Mouse (Mus musculus) liver, postnatal 0 days (tissue): ENCODE data around the gene Fgfr3. TPM values are rescaled to one million over a fixed set of nuclear protein-coding genes. Genes with fewer than 3 reads are reported as not detected.

Experiments used
- ATAC-seq: fragments of 200-750 bp; cut with Nextera tagmentation; 2 replicates; pipeline ENCODE4 v1.8.0; 2017; ENCODE audit warnings: mild to moderate bottlenecking, moderate library complexity
- DNase-seq: peaks from one replicate; pipeline ENCODE4 v3.0.0-alpha.2; 2016
- H3K27ac ChIP-seq: fragments of 300-500 bp; sonication (generic); 2 replicates; pipeline ENCODE4 v1.5.1; 2014; ENCODE audit warnings: antibody characterized with exemption, moderate library complexity, mild to moderate bottlenecking, low read depth
- H3K27me3 ChIP-seq: fragments of 300-500 bp; sonication (generic); 2 replicates; pipeline ENCODE4 v1.6.1; 2014; ENCODE audit warnings: low read length, control low read depth, mixed read lengths; ENCODE audit not compliant: insufficient read depth
- H3K36me3 ChIP-seq: fragments of 300-500 bp; sonication (generic); replicated peaks from 2 replicates; pipeline ENCODE4 v1.6.1; 2014; ENCODE audit warnings: mild to moderate bottlenecking, control low read depth, low read length, moderate library complexity, mixed read lengths; ENCODE audit not compliant: insufficient read depth
- H3K4me1 ChIP-seq: fragments of 300-500 bp; sonication (generic); 2 replicates; pipeline ENCODE4 v1.6.1; 2014; ENCODE audit warnings: antibody characterized with exemption, mild to moderate bottlenecking, control low read depth; ENCODE audit not compliant: insufficient read depth
- H3K4me2 ChIP-seq: fragments of 300-500 bp; sonication (generic); 2 replicates; pipeline ENCODE4 v1.6.1; 2014; ENCODE audit warnings: low read depth, mild to moderate bottlenecking, low read length, moderate library complexity, mixed read lengths
- H3K4me3 ChIP-seq: fragments of 300-500 bp; sonication (generic); 2 replicates; pipeline ENCODE4 v1.5.1; 2014; ENCODE audit warnings: low read depth, low read length
- H3K9ac ChIP-seq: fragments of 300-500 bp; sonication (generic); replicated peaks from 2 replicates; pipeline ENCODE4 v1.6.1; 2014; ENCODE audit warnings: mild to moderate bottlenecking, moderate library complexity
- H3K9me3 ChIP-seq: fragments of 300-500 bp; sonication (generic); 2 replicates; pipeline ENCODE4 v1.6.1; 2016; ENCODE audit warnings: mild to moderate bottlenecking, control low read depth, low read length, mixed read lengths
- CTCF ChIP-seq: sonication (generic); IDR thresholded peaks from 2 replicates; pipeline ENCODE4 v1.5.1; 2016; ENCODE audit warnings: antibody characterized with exemption, low read depth
- EP300 ChIP-seq: IDR thresholded peaks from 2 replicates; pipeline ENCODE4 v1.6.1; 2016; ENCODE audit warnings: antibody characterized with exemption, low read depth, mild to moderate bottlenecking
- WGBS: fragments of 180-500 bp; shearing (Covaris S2); extraction: QIAGEN DNeasy Blood & Tissue Kit; methylation state at CpG from one replicate; pipeline ENCODE4 v1.1.7; 2014; ENCODE audit not compliant: insufficient replicate concordance; 5-methylcytosine and 5-hydroxymethylcytosine counted together
- polyA plus RNA-seq: library from polyadenylated mRNA; unstranded; fragments of >200 nt; fragmentation: Nextera tagmentation; extraction: Ambion mirVana; gene quantifications from 2 replicates; pipeline ENCODE4 v1.2.1, GENCODE M21; 2015

Gene Fgfr3
- polyA plus RNA-seq, 1 experiment from 2014 or later = 1.3 TPM

DNA sequence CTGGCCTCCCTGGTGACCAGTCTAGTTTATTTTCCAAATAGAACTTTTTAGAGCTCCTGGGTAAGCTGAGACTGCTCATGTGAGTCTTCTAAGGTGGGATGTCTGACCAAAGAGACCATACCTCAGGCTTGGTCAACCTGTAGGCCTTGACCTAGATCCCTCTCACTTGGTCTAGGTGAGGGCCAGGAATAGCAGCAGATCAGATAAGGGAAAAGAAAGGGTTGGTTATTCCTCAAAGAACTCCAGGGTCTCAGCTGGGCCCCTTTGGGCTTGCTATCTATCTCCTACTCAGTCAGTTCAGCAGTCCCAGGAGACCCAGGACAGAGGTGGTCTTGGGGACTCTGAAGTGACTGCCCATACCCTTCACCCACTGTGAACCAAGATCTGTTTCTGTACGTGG is 23.9 kb upstream of the Fgfr3 start:
- no peak overlapping the region for H3K4me2 ChIP-seq
- no peaks in the 10 kb centered on the region for H3K36me3 ChIP-seq
- H3K9me3 ChIP-seq = no peaks in the 10 kb centered on the region
- whole genome bisulfite sequencing = 80% methylated on average over 1 of the region's 1 CpGs
- peaks cover 17% of the 10 kb centered on the region; the same call in 1 of the 2 replicates for H3K4me1 ChIP-seq
- DNase-seq = no peak
- H3K4me3 ChIP-seq = no peak overlapping the region
- no peak overlapping the region for H3K9ac ChIP-seq
- TF ChIP-seq CTCF = no peak
- no peak for TF ChIP-seq EP300
- no peak overlapping the region for H3K27ac ChIP-seq
- no peak for ATAC-seq
- H3K27me3 ChIP-seq = peaks cover 21% of the 10 kb centered on the region

GRCm38 (mm10) chr5:33697947-33698512 is 23.4 kb upstream of the Fgfr3 start:
- H3K27ac ChIP-seq = no peak overlapping the region
- H3K4me1 ChIP-seq = peaks cover 17% of the 10 kb centered on the region; the same call in 1 of the 2 replicates
- WGBS = 59% methylated on average over 13 of the region's 13 CpGs
- no peak overlapping the region for H3K4me3 ChIP-seq
- TF ChIP-seq CTCF (no peak), EP300 (no peak)
- peaks cover 20% of the 10 kb centered on the region for H3K27me3 ChIP-seq
- H3K4me2 ChIP-seq = no peak overlapping the region
- H3K36me3 ChIP-seq = no peaks in the 10 kb centered on the region
- H3K9ac ChIP-seq = no peak overlapping the region
- H3K9me3 ChIP-seq = no peaks in the 10 kb centered on the region
- ATAC-seq (no peak), DNase-seq (no peak)

DNA sequence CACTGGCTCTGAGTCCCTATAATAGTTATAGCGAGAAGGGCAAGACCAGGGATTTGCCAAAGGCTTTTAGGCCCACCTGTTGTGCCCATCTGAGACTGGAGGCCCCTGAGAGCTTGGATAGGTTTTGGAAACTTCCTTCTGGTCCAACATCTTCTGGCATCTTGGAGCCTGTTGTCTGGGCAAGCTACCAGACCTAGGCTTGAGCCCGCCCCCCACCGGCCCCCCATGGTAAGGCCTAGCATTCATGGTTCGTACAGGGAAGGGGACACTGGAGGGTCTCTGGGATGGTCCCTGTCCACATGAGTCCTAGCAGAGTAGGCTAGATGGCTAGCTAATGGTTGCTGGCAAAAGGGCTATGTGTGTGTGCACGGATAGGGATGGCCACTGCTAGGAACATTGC is 22.8 kb upstream of the Fgfr3 start:
- WGBS = 85% methylated on average over 5 of the region's 5 CpGs
- peaks cover 17% of the 10 kb centered on the region; the same call in 1 of the 2 replicates for H3K4me1 ChIP-seq
- H3K9ac ChIP-seq = no peak overlapping the region
- no peaks in the 10 kb centered on the region for H3K9me3 ChIP-seq
- H3K27ac ChIP-seq = no peak overlapping the region
- H3K36me3 ChIP-seq = no peaks in the 10 kb centered on the region
- no peak for ATAC-seq
- H3K27me3 ChIP-seq = peaks cover 17% of the 10 kb centered on the region
- TF ChIP-seq EP300 (no peak), CTCF (no peak)
- DNase-seq = no peak
- H3K4me2 ChIP-seq = no peak overlapping the region
- H3K4me3 ChIP-seq = no peak overlapping the region

DNA sequence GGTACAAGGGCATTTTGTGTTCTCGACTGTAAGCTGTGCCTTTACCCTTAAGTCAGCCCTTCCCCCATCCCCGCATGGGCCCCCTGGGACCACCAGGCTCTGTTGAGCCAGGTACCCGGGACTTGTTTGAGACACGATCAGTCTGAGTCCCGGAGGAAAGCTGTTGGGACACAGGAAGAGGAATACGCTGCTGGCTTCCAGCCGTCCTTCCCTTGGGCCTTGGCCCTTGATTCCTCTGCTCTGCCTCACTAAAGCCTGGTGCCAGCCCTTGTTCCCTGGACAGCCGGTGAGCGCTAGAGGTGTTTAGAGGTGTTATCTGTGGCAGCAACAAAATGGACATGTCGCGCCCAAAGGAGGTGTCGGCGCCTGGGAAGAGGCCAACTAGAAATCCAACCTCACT is 21.5 kb upstream of the Fgfr3 start:
- Histone ChIP-seq H3K9ac (no peak overlapping the region), H3K4me2 (no peak overlapping the region), H3K4me1 (peaks cover 17% of the 10 kb centered on the region; the same call in 1 of the 2 replicates), H3K27me3 (peaks cover 14% of the 10 kb centered on the region), H3K9me3 (no peaks in the 10 kb centered on the region), H3K36me3 (no peaks in the 10 kb centered on the region), H3K4me3 (no peak overlapping the region), H3K27ac (no peak overlapping the region)
- TF ChIP-seq EP300 (no peak), CTCF (no peak)
- 41% methylated on average over 13 of the region's 13 CpGs for WGBS
- no peak for DNase-seq
- ATAC-seq = no peak

DNA sequence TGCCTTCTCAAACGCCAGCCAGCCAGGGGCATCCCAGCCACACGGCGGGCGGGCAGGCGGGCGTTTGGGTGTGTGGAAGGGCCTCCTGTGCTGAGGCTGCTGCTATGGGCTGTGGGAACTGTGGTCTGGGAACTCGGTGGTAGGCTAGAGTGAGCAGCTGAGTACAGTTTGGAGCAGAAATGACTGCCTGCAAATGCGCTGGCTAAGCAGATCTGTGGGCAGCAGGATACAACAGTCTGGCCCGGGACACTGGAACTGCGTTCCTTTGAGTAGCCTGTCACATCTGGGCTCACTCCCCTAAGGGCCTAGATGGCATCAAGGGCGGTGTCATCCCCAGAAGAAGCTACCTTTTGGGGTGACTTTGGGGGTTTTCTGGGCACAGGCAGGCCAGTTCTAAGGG is 19.6 kb upstream of the Fgfr3 start:
- DNase-seq (no peak), ATAC-seq (no peak)
- TF ChIP-seq CTCF = no peak
- no peak for TF ChIP-seq EP300
- Histone ChIP-seq H3K27me3 (no peaks in the 10 kb centered on the region), H3K9me3 (no peaks in the 10 kb centered on the region), H3K4me1 (peaks cover 21% of the 10 kb centered on the region), H3K27ac (no peak overlapping the region), H3K36me3 (no peaks in the 10 kb centered on the region), H3K4me3 (no peak overlapping the region), H3K4me2 (no peak overlapping the region), H3K9ac (no peak overlapping the region)
- WGBS = 73% methylated on average over 11 of the region's 11 CpGs

DNA sequence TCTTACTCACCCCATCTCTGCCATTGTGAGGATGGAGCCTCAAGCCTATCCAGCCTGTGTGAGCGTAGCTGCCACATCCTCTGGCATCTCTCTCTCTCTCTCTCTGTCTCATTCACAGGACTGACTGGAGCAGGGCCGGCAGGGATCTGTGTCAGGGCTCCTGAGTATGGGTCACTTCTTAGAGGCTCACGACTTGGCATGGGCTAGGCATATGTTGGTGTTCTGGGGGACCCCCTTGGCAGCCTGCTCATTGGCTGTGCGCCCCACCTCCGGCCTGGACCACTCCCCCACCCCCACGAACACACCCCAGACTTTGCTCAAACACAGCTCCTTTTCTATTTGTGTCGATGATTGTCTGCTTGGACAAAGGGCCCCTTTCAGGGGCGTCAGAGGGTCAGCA is 17.5 kb upstream of the Fgfr3 start:
- H3K27ac ChIP-seq = no peak overlapping the region
- no peak for DNase-seq
- H3K9me3 ChIP-seq = no peaks in the 10 kb centered on the region
- H3K27me3 ChIP-seq = no peaks in the 10 kb centered on the region
- TF ChIP-seq EP300 (no peak), CTCF (no peak)
- no peak overlapping the region for H3K4me2 ChIP-seq
- no peak overlapping the region for H3K4me3 ChIP-seq
- peaks cover 21% of the 10 kb centered on the region for H3K4me1 ChIP-seq
- no peak overlapping the region for H3K9ac ChIP-seq
- 72% methylated on average over 8 of the region's 8 CpGs for WGBS
- ATAC-seq = no peak
- no peaks in the 10 kb centered on the region for H3K36me3 ChIP-seq
